Mouse (Mus musculus) lung, adult 2 months (tissue): ENCODE results near the gene Kcnt2.

Experiments used
- CTCF ChIP-seq: fragments of 200-500 bp; IDR thresholded peaks from 2 replicates; pipeline ENCODE4 v1.5.1; 2011; ENCODE audit warnings: mild to moderate bottlenecking, low read length, control low read depth; ENCODE audit not compliant: insufficient read depth
- POLR2A ChIP-seq: fragments of 200-500 bp; IDR thresholded peaks from 2 replicates; pipeline ENCODE4 v1.6.1; 2011; ENCODE audit warnings: low read depth, mild to moderate bottlenecking, control low read depth, low read length, borderline replicate concordance; ENCODE audit errors: extremely low read depth

- TF ChIP-seq POLR2A (no peak), CTCF (no peak)
Measured at GRCm38 (mm10) chr1:140455903-140456302, 209.9 kb downstream of the Kcnt2 start.
